Mouse (Mus musculus) layer of hippocampus, adult 9-10 months (tissue): ENCODE measurements at regions not wholly inside any gene's neighbourhood (a gene's known extent, or its start where the extent isn't known, plus 50 kb on each side); places are given as distances from the start of the nearest gene placed in this dataset.
A peak's percentile ranks its signal among the peaks of the same experiment; 100 is the strongest.

Experiments used
- DNase-seq: peaks from one replicate; pipeline ENCODE4 v3.0.0; 2022; ENCODE audit warnings: low spot score

GRCm38 (mm10) chr4:48725660-48726348 is 62.5 kb downstream of the Cavin4 start:
- DNase-seq, result peak; percentile 69

- DNase-seq, result no peak
These were observed 63.1 kb downstream of the Cavin4 start for GRCm38 (mm10) chr4:48726349-48726835.

GRCm38 (mm10) chr4:48734854-48735564 is 71.7 kb downstream of the Cavin4 start:
- DNase-seq, result no peak

GRCm38 (mm10) chr4:48746237-48746636 is 82.9 kb downstream of the Cavin4 start:
- DNase-seq, result no peak

- DNase-seq, result no peak
These were observed 86.3 kb downstream of the Cavin4 start for GRCm38 (mm10) chr4:48749566-48749965.

- no peak for DNase-seq
These were observed 86.8 kb downstream of the Cavin4 start for GRCm38 (mm10) chr4:48750087-48750486.

- DNase-seq, result peak; percentile 44
These were observed 91.3 kb downstream of the Cavin4 start for GRCm38 (mm10) chr4:48754466-48755171.

- no peak for DNase-seq
These were observed 97.3 kb downstream of the Cavin4 start for GRCm38 (mm10) chr4:48760625-48761024.

GRCm38 (mm10) chr4:48766458-48766857 is 103.1 kb downstream of the Cavin4 start:
- no peak for DNase-seq

- DNase-seq, result no peak
These were observed 107.2 kb downstream of the Cavin4 start for GRCm38 (mm10) chr4:48770403-48770953.

GRCm38 (mm10) chr4:48770954-48771665 is 107.8 kb downstream of the Cavin4 start:
- peak; percentile 55 for DNase-seq

- DNase-seq, result no peak
These were observed 108.5 kb downstream of the Cavin4 start for GRCm38 (mm10) chr4:48771836-48772235.

- peak; percentile 48 for DNase-seq
These were observed 116.0 kb downstream of the Cavin4 start for GRCm38 (mm10) chr4:48779202-48779905.

- DNase-seq, result no peak
These were observed 116.6 kb downstream of the Cavin4 start for GRCm38 (mm10) chr4:48779955-48780354.

GRCm38 (mm10) chr4:48781099-48781498 is 117.8 kb downstream of the Cavin4 start:
- DNase-seq, result no peak

- DNase-seq, result no peak
These were observed 119.4 kb downstream of the Cavin4 start for GRCm38 (mm10) chr4:48782686-48783085.

- no peak for DNase-seq
These were observed 127.8 kb downstream of the Cavin4 start for GRCm38 (mm10) chr4:48791096-48791495.

GRCm38 (mm10) chr4:48803777-48804176 is 140.5 kb downstream of the Cavin4 start:
- no peak for DNase-seq

GRCm38 (mm10) chr4:48808571-48808970 is 145.3 kb downstream of the Cavin4 start:
- no peak for DNase-seq

- no peak for DNase-seq
These were observed 170.4 kb downstream of the Cavin4 start for GRCm38 (mm10) chr4:48833718-48834117.

- DNase-seq, result no peak
These were observed 179.5 kb downstream of the Cavin4 start for GRCm38 (mm10) chr4:48842777-48843214.
